In genomic region chr5:142368122-142368521, GRCm38 (mm10) we compare ENCODE assay signal across 8 mouse cellular contexts. TPM values are rescaled to one million over a fixed set of nuclear protein-coding genes. Genes with fewer than 3 reads are reported as not detected.
DNase-seq lines count a peak whose midpoint lies in the region; ATAC-seq and TF ChIP-seq lines count a peak whose summit lies in the region.

No protein-coding gene starts in this region.

- H3K4me1 ChIP-seq in heart, embryonic 13.5 days, result peaks cover 21% of the 10 kb centered on the region
- H3K4me1 ChIP-seq in ES-E14 (ENCODE audit: control insufficient read depth in 2 of 2, insufficient read depth in 2 of 2, low read length in 2 of 2, poor library complexity in 1 of 2), result peaks cover 8 to 12% of the 10 kb centered on the region in 2 experiments
- peaks cover 5% of the 10 kb centered on the region for H3K4me1 ChIP-seq in heart, postnatal 0 days (ENCODE audit: control insufficient read depth, insufficient read depth)
- peaks cover 67% of the 10 kb centered on the region for H3K4me1 ChIP-seq in midbrain, embryonic 10.5 days
- H3K4me1 ChIP-seq in thymus, adult 2 months (replicated peaks; ENCODE audit: control insufficient read depth, insufficient read depth, low read length), result peaks cover 10% of the 10 kb centered on the region

- TF ChIP-seq POLR2A in thymus, adult 2 months (IDR thresholded peaks at IDR 0.05; ENCODE audit: control insufficient read depth, extremely low read depth, insufficient read depth, low read length, poor library complexity), result no peak

- in situ Hi-C loops in ES-E14 (cut with MboI; ENCODE audit: low sequenced_read_pairs in 2 of 2, unreplicated experiment in 2 of 2), result loop anchor here (5.0 to 10.0 kb wide), 2 partner anchors 34 to 77 kb away; partner anchors contain the start of gene Foxk1 (in 2 of the 2)

- peak overlapping the region; percentile 80 for H3K4me2 ChIP-seq in heart, embryonic 13.5 days
- H3K4me2 ChIP-seq in heart, postnatal 0 days (ENCODE audit: low read depth, low read length), result peak overlapping the region; percentile 72

- no peak for DNase-seq in heart, adult 9 months (ENCODE audit: low spot score in 2 of 2)
- DNase-seq in ES-E14 (ENCODE audit: low read depth, low spot score), result no peak
- DNase-seq in heart, postnatal 0 days (ENCODE audit: low spot score), result no peak
- no peak for DNase-seq in midbrain, embryonic 10.5 days (ENCODE audit: low spot score)
- DNase-seq in thymus, postnatal 0 days (ENCODE audit: low spot score), result no peak
- DNase-seq in urinary bladder, postnatal 10 days (ENCODE audit: low spot score), result no peak
- no peak for DNase-seq in thymus, adult 2 months

- H3K36me3 ChIP-seq in heart, embryonic 13.5 days, result 0 out of 2 replicates have a peak, but pooled peaks cover 3% of the 10 kb centered on the region
- H3K36me3 ChIP-seq in ES-E14 (ENCODE audit: control insufficient read depth, insufficient read depth, low read length, poor library complexity, severe bottlenecking), result peaks cover 7% of the 10 kb centered on the region
- H3K36me3 ChIP-seq in heart, postnatal 0 days (replicated peaks; ENCODE audit: control insufficient read depth, insufficient read depth, low read length), result no peaks in the 10 kb centered on the region
- H3K36me3 ChIP-seq in midbrain, embryonic 10.5 days, result peaks cover 13% of the 10 kb centered on the region
- H3K36me3 ChIP-seq in thymus, adult 2 months (ENCODE audit: control insufficient read depth, insufficient read depth, low read length), result no peaks in the 10 kb centered on the region

- peak overlapping the region; percentile 91 for H3K9ac ChIP-seq in heart, embryonic 13.5 days
- peak overlapping the region; percentile 96; the same call in 1 of the 2 replicates for H3K9ac ChIP-seq in ES-E14 (ENCODE audit: insufficient read depth, low read depth, low read length, poor library complexity, severe bottlenecking)
- H3K9ac ChIP-seq in heart, postnatal 0 days (replicated peaks; ENCODE audit: low read depth, low read length), result peak overlapping the region; percentile 43; the same call in 1 of the 2 replicates

- peak overlapping the region; percentile 77 for H3K27ac ChIP-seq in heart, embryonic 13.5 days (replicated peaks)
- peak overlapping the region; percentile 97; the same call in 1 of the 2 replicates for H3K27ac ChIP-seq in ES-E14 (ENCODE audit: insufficient read depth, low read depth, low read length, poor library complexity, severe bottlenecking)
- H3K27ac ChIP-seq in heart, postnatal 0 days (ENCODE audit: low read depth), result peak overlapping the region; percentile 47
- H3K27ac ChIP-seq in midbrain, embryonic 10.5 days (replicated peaks), result peak overlapping the region; percentile 97
- no peak overlapping the region for H3K27ac ChIP-seq in thymus, adult 2 months (ENCODE audit: control insufficient read depth, insufficient read depth, low read length)

- peak overlapping the region; percentile 75 for H3K4me3 ChIP-seq in heart, embryonic 13.5 days
- H3K4me3 ChIP-seq in ES-E14 (ENCODE audit: insufficient read depth in 1 of 2, low read depth in 1 of 2, low read length in 2 of 2, poor library complexity in 1 of 2, severe bottlenecking in 1 of 2), result peak overlapping the region; percentile 41 to 89
- H3K4me3 ChIP-seq in heart, postnatal 0 days (ENCODE audit: low read depth, low read length), result peak overlapping the region; percentile 57
- H3K4me3 ChIP-seq in midbrain, embryonic 10.5 days, result peak overlapping the region; percentile 74
- no peak overlapping the region for H3K4me3 ChIP-seq in thymus, adult 2 months (ENCODE audit: control insufficient read depth, insufficient read depth, low read length)

- TF ChIP-seq CTCF in heart, postnatal 0 days (IDR thresholded peaks at IDR 0.05; ENCODE audit: low read depth), result no peak
- TF ChIP-seq CTCF in thymus, adult 2 months (IDR thresholded peaks at IDR 0.05; ENCODE audit: borderline replicate concordance, control insufficient read depth, extremely low read depth, insufficient read depth, low read length, poor library complexity), result no peak

- no peaks in the 10 kb centered on the region for H3K27me3 ChIP-seq in heart, embryonic 13.5 days (replicated peaks)
- no peaks in the 10 kb centered on the region for H3K27me3 ChIP-seq in heart, postnatal 0 days (ENCODE audit: control insufficient read depth, insufficient read depth, low read length)
- H3K27me3 ChIP-seq in midbrain, embryonic 10.5 days (ENCODE audit: low read depth, poor library complexity, severe bottlenecking), result no peaks in the 10 kb centered on the region
- no peaks in the 10 kb centered on the region for H3K27me3 ChIP-seq in thymus, adult 2 months (ENCODE audit: control insufficient read depth, insufficient read depth, low read length)

- H3K9me3 ChIP-seq in heart, embryonic 13.5 days, result no peaks in the 10 kb centered on the region
- no peaks in the 10 kb centered on the region for H3K9me3 ChIP-seq in ES-E14 (ENCODE audit: control insufficient read depth, insufficient read depth, low read depth, low read length)
- no peaks in the 10 kb centered on the region for H3K9me3 ChIP-seq in heart, postnatal 0 days (replicated peaks; ENCODE audit: control insufficient read depth, low read length)
- H3K9me3 ChIP-seq in midbrain, embryonic 10.5 days (replicated peaks), result no peaks in the 10 kb centered on the region

- no peak for ATAC-seq in heart, embryonic 13.5 days (ENCODE audit: extremely low read depth, insufficient number of reproducible peaks, low FRiP score, low TSS enrichment)
- ATAC-seq in heart, postnatal 0 days (ENCODE audit: insufficient read depth, low read depth), result no peak

- WGBS in heart, embryonic 13.5 days, result 48% methylated on average over 5 of the region's 5 CpGs
- 48% methylated on average over 5 of the region's 5 CpGs for WGBS in heart, postnatal 0 days
- WGBS in midbrain, embryonic 10.5 days, result 68% methylated on average over 5 of the region's 5 CpGs
- WGBS in thymus, adult 2 months, result 25% methylated on average over 5 of the region's 5 CpGs

- TF ChIP-seq EP300 in heart, postnatal 0 days (IDR thresholded peaks at IDR 0.05; ENCODE audit: low read depth), result no peak

TF ChIP-seq in ES-E14, 5 proteins besides CTCF, POLR2A, EP300 and RAD21:
- TF ChIP-seq ZC3H11A (IDR thresholded peaks at IDR 0.05; ENCODE audit: borderline replicate concordance, low read depth, low read length) (no peak), MAFK (IDR thresholded peaks at IDR 0.05; ENCODE audit: insufficient read depth, low read depth, low read length) (no peak), CHD2 (IDR thresholded peaks at IDR 0.05; ENCODE audit: low read depth, low read length) (no peak), ZNF384 (IDR thresholded peaks at IDR 0.05; ENCODE audit: low read depth, low read length) (no peak), HCFC1 (IDR thresholded peaks at IDR 0.05; ENCODE audit: borderline replicate concordance, insufficient read depth, low read length) (no peak)
TF ChIP-seq in ES-E14: peak in this region for 0.

RNA-seq across cellular contexts. Expression of gene Foxk1, which starts 33.2 kb away (rescaled TPM):
- polyA plus RNA-seq in heart, embryonic 13.5 days (2015; fragmentation: Nextera tagmentation; extraction: Ambion mirVana), result 3.4 and 4.3 TPM in 2 replicates
- total RNA-seq in ES-E14 (2012; rRNA removed), result 9.9 and 10.7 TPM in 2 replicates
- 9.5 and 9.7 TPM in 2 replicates for total RNA-seq in heart, postnatal 0 days (2014; rRNA removed; ENCODE audit: low replicate concordance)
- 1.8 and 3.5 TPM in 2 replicates for polyA plus RNA-seq in heart, postnatal 0 days (2015; fragmentation: Nextera tagmentation; extraction: Ambion mirVana)
- 3.7 and 5.3 TPM in 2 replicates for polyA plus RNA-seq in midbrain, embryonic 10.5 days (2016; fragmentation: Nextera tagmentation; extraction: Ambion mirVana)
- 2.9 and 5.1 TPM in 2 replicates for polyA plus RNA-seq in thymus, postnatal 0 days (2015; fragmentation: Nextera tagmentation; extraction: Ambion mirVana)
- 27.9 and 33.7 TPM in 2 replicates for polyA plus RNA-seq in thymus, adult 2 months (2012; rRNA removed)

Comparison
In these comparisons a context has a peak if more than half of its experiments do, and no peak if none do; other contexts are left out.
1. H3K9ac ChIP-seq: peak in every context shown above with its lines; median percentile 96 in ES-E14; 91 in heart, embryonic 13.5 days; 43 in heart, postnatal 0 days.